9 mouse cellular contexts compared by ENCODE assay signal in the genomic region with DNA sequence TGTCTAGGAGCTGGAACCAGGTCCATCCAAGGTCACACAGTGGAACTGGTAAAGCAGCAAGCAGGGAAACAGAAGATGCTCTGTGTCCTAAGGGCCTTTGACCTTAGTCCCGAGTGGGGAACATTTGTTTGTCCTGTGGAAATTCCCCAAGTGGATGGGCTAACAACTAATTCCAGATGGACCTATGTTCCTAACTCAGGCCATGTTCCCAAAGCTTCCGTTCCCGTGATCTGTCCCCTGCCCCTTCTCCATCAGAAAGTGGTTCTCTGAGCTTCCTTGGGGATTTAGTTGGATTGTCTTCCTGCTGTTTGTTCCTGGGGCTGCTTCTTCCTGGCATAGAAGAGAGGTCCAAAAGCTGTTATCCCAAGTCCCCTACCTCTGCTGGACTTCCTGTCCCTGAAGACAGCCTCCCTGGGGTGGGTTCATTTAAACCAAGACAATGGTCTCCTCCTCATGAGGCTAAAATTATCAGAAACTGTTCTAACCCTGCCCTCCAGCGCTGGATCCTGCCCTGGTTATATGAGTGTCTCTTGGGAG. TPM values are rescaled to one million over a fixed set of nuclear protein-coding genes. Genes with fewer than 3 reads are reported as not detected.
A peak's percentile ranks its signal among the peaks of the same experiment; 100 is the strongest.
DNase-seq lines count a peak whose midpoint lies in the region; ATAC-seq lines count a peak whose summit lies in the region.
"Had no signal": no experiment of that assay in that cellular context is flagged by ENCODE, and none has a peak within 500 bp of the region (broad histone marks: within the 10 kb centered on the region; RNA-seq: fewer than 3 reads in every experiment).

No protein-coding gene starts in this region.

- intact Hi-C loops in gastrocnemius, postnatal 14 days (cut with DNase I; ENCODE audit: low total_unique reads), result no loop called here

- ATAC-seq in CD4-positive, CD25-positive, alpha-beta regulatory T cell, adult 4 months, result no peak
- ATAC-seq: liver, embryonic 12.5 days had no signal

- peak; percentile 67 for DNase-seq in gastrocnemius, postnatal 25 days
- no peak for DNase-seq in gastrocnemius, postnatal 14 days
- peak; percentile 48 for DNase-seq in lung, postnatal 10 days
- DNase-seq in lung, postnatal 4 days, result no peak
- DNase-seq in kidney, adult 8-10 months, result peak; percentile 49 to 67
- no peak for DNase-seq in spleen, adult 18-20 months
- DNase-seq: cerebellum, adult 11 months had no signal

RNA-seq across cellular contexts. Expression of gene Rhob, which starts 55.8 kb away (rescaled TPM):
- total RNA-seq in gastrocnemius, postnatal 25 days (2021), result 10 to 100 TPM; 42.1 to 43.0 TPM
- 10 to 100 TPM; 59.5 to 96.2 TPM for total RNA-seq in gastrocnemius, postnatal 14 days (2021)
- polyA plus RNA-seq in CD4-positive, CD25-positive, alpha-beta regulatory T cell, adult 4 months (2017; shearing (Covaris generic)), result 1 to 10 TPM in 1 of 2 experiments, under 1 TPM in 1; 0.76 to 1.0 TPM

Comparison
In these comparisons a context has a peak if more than half of its experiments do, and no peak if none do; other contexts are left out.
1. DNase-seq: peak in gastrocnemius, postnatal 25 days (single experiment), lung, postnatal 10 days (single experiment) and kidney, adult 8-10 months (2 of 2); none in gastrocnemius, postnatal 14 days (single experiment), lung, postnatal 4 days (0 of 2) and spleen, adult 18-20 months (0 of 2).